Mouse (Mus musculus): ENCODE results near the gene Timm10. TPM values are rescaled to one million over a fixed set of nuclear protein-coding genes. Genes with fewer than 3 reads are reported as not detected.

Gene Timm10
- polyA plus RNA-seq, 1 experiment from 2014 or later, result 43.1 TPM

DNA sequence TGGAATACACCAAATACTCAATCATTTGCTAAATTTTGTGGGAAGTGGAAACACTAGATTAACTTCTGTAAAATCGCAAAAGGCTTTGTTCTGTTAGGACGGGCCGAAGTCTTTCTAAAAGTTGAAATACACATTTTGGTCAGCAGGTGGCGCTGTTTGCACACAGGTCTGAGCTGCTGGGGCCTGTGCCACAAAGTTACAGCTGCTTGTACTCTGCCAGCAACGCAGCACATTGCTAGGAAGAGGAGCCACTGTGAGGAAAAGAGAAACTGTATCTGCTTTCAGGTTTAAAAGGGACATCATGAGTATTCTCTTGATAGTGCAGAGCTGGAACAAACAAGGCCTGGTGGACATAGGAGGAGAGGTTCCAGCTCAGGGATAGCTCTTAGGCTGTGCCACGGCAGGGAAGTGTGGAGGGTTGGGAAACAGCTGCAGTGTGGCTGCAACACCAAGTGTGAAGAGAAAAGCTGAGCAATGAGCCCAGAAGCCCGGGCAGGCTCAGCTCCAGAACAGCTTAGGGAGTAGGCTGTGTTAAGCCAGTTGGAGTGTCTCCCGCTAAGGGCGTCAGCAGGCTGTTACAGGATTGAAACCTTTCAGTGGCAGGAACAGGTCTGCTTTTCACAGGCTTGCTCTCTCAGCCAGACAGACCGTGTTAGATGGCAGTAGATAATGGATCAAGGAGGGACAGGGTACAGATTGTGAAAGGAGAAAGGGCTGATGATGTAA, 5.0 kb downstream of the Timm10 start:
- no peaks in the 10 kb centered on the region for H3K27me3 ChIP-seq (ENCODE audit: control insufficient read depth, insufficient read depth, low read length)
- peaks cover 4% of the 10 kb centered on the region for H3K4me1 ChIP-seq (replicated peaks; ENCODE audit: control insufficient read depth, insufficient read depth, low read length)
- peak; percentile 53 for ATAC-seq (ENCODE audit: low FRiP score)
- no peaks in the 10 kb centered on the region for H3K9me3 ChIP-seq (ENCODE audit: control insufficient read depth, low read length)
- H3K4me2 ChIP-seq (replicated peaks; ENCODE audit: low read depth, low read length), result no peak overlapping the region
- no peak overlapping the region for H3K4me3 ChIP-seq (ENCODE audit: low read depth, low read length)
- H3K9ac ChIP-seq (ENCODE audit: low read depth, low read length), result no peak overlapping the region
- WGBS, result 43% methylated on average over 10 of the region's 10 CpGs
- H3K27ac ChIP-seq (ENCODE audit: low read depth, low read length), result no peak overlapping the region
- DNase-seq (ENCODE audit: low spot score), result peak; percentile 93
- H3K36me3 ChIP-seq (ENCODE audit: control insufficient read depth, insufficient read depth, low read length), result no peaks in the 10 kb centered on the region

GRCm38 (mm10) chr2:84837107-84837506, 10.3 kb downstream of the Timm10 start:
- Histone ChIP-seq H3K27ac (ENCODE audit: low read depth, low read length) (no peak overlapping the region), H3K9ac (ENCODE audit: low read depth, low read length) (no peak overlapping the region), H3K36me3 (ENCODE audit: control insufficient read depth, insufficient read depth, low read length) (no peaks in the 10 kb centered on the region), H3K27me3 (ENCODE audit: control insufficient read depth, insufficient read depth, low read length) (peaks cover 15% of the 10 kb centered on the region), H3K9me3 (ENCODE audit: control insufficient read depth, low read length) (no peaks in the 10 kb centered on the region), H3K4me1 (replicated peaks; ENCODE audit: control insufficient read depth, insufficient read depth, low read length) (no peaks in the 10 kb centered on the region; the same call in 1 of the 2 replicates), H3K4me2 (replicated peaks; ENCODE audit: low read depth, low read length) (no peak overlapping the region), H3K4me3 (ENCODE audit: low read depth, low read length) (no peak overlapping the region)
- DNase-seq (ENCODE audit: low spot score) (no peak), ATAC-seq (ENCODE audit: low FRiP score) (no peak)
- 61% methylated on average over 8 of the region's 8 CpGs for WGBS

GRCm38 (mm10) chr2:84837817-84838592, 11.2 kb downstream of the Timm10 start:
- WGBS, result 28% methylated on average over 9 of the region's 9 CpGs
- no peak overlapping the region for H3K4me2 ChIP-seq (replicated peaks; ENCODE audit: low read depth, low read length)
- H3K4me3 ChIP-seq (ENCODE audit: low read depth, low read length), result no peak overlapping the region
- no peak overlapping the region for H3K9ac ChIP-seq (ENCODE audit: low read depth, low read length)
- no peaks in the 10 kb centered on the region for H3K9me3 ChIP-seq (ENCODE audit: control insufficient read depth, low read length)
- ATAC-seq (ENCODE audit: low FRiP score), result no peak
- no peak overlapping the region for H3K27ac ChIP-seq (ENCODE audit: low read depth, low read length)
- no peaks in the 10 kb centered on the region; the same call in 1 of the 2 replicates for H3K4me1 ChIP-seq (replicated peaks; ENCODE audit: control insufficient read depth, insufficient read depth, low read length)
- DNase-seq (ENCODE audit: low spot score), result no peak
- H3K27me3 ChIP-seq (ENCODE audit: control insufficient read depth, insufficient read depth, low read length), result peaks cover 15% of the 10 kb centered on the region
- H3K36me3 ChIP-seq (ENCODE audit: control insufficient read depth, insufficient read depth, low read length), result no peaks in the 10 kb centered on the region

DNA sequence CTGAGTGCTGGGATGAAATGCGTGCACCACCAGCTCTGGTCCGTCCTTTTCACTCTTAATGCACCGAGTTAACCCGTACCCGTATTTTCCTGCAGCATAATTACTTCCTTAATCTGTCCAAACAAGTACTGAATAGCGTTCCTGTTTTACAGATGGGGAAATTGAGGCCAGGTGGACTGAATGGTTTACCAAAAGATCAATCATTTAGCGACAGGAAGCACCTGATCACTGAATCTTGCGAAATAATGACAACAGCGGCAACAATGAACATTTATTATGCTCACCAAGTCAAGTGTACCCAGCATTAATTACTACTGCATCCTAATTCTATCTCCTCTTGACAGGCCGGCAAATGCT, 11.8 kb downstream of the Timm10 start, which contains the start of gene Slc43a1:
Gene Slc43a1 (plus strand): TSS at position 258 of the 357 bp plus-strand sequence.
- WGBS, result 15% methylated on average over 10 of the region's 10 CpGs
- peak within 1 kb of the TSS; percentile 77; the same call in 1 of the 2 replicates for H3K27ac ChIP-seq (ENCODE audit: low read depth, low read length)

DNA sequence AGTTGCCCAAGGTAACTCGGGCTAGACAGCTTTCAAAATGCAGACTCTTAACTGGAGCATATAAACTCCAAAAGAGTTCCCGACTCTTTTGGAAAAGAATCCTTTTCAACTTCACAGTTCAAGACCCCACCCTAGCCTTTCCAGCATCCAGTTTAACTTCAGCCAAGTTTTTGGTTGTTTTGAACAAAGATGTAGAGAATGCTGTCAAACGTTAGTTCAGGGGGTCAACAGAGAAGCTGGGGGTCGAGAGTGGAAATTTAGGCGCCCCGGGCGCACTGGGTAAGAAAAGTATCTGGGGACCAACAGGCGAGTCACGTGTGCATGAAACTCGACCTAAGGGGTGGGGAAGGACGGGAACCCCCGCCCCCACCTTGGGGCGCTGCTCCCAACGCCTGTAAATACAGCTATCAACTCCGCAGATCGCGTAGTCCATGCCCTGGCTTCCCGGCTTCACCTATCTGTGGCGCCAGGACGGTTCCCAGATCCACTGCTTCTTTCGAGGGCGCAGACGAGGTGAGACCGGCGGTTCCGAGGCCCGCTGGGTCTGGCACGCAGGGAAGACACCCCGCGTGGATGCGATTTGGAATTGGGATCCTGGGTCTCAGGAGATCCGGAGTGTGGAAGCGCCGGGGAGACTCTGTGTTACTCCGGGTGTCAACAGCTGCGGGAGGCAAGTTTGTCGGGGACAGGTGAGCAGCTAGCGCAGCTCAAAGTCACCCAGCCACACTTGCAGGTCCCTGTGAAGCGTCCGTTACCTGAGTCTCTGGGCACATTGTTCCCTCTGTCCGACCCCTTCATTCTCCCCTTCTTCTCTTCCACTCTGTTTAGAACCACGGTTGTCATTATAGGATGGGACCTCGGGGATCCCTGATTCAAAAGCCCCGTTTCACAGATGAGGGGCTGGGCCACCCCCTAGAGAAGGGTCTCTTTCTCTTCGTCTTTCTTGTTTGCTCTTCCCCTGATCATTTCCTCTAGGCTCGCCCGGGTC, 12.5 kb downstream of the Timm10 start:
- H3K4me1 ChIP-seq (replicated peaks; ENCODE audit: control insufficient read depth, insufficient read depth, low read length), result no peaks in the 10 kb centered on the region; the same call in 1 of the 2 replicates
- H3K9me3 ChIP-seq (ENCODE audit: control insufficient read depth, low read length), result no peaks in the 10 kb centered on the region
- peak overlapping the region; percentile 94 for H3K4me2 ChIP-seq (replicated peaks; ENCODE audit: low read depth, low read length)
- H3K4me3 ChIP-seq (ENCODE audit: low read depth, low read length), result peak overlapping the region; percentile 61
- ATAC-seq (ENCODE audit: low FRiP score), result peak; percentile 26
- H3K27me3 ChIP-seq (ENCODE audit: control insufficient read depth, insufficient read depth, low read length), result peaks cover 15% of the 10 kb centered on the region
- peak overlapping the region; percentile 83 for H3K9ac ChIP-seq (ENCODE audit: low read depth, low read length)
- H3K27ac ChIP-seq (ENCODE audit: low read depth, low read length), result peak overlapping the region; percentile 77
- WGBS, result under 1% methylated on average over 47 of the region's 47 CpGs
- DNase-seq (ENCODE audit: low spot score), result peak; percentile 51
- no peaks in the 10 kb centered on the region for H3K36me3 ChIP-seq (ENCODE audit: control insufficient read depth, insufficient read depth, low read length)

More for the DNA sequence above, 11.8 kb downstream of the Timm10 start, which contains the start of gene Slc43a1:
- H3K9ac ChIP-seq (ENCODE audit: low read depth, low read length), result peak within 1 kb of the TSS; percentile 83
- no peaks in the 10 kb centered on the region for H3K9me3 ChIP-seq (ENCODE audit: control insufficient read depth, low read length)
- H3K4me2 ChIP-seq (replicated peaks; ENCODE audit: low read depth, low read length), result peak within 1 kb of the TSS; percentile 94
- no peaks in the 10 kb centered on the region; the same call in 1 of the 2 replicates for H3K4me1 ChIP-seq (replicated peaks; ENCODE audit: control insufficient read depth, insufficient read depth, low read length)
- peak within 1 kb of the TSS; percentile 61 for H3K4me3 ChIP-seq (ENCODE audit: low read depth, low read length)
- ATAC-seq (ENCODE audit: low FRiP score) (no peak), DNase-seq (ENCODE audit: low spot score) (peak; percentile 33)
- no peaks in the 10 kb centered on the region for H3K36me3 ChIP-seq (ENCODE audit: control insufficient read depth, insufficient read depth, low read length)
- peaks cover 15% of the 10 kb centered on the region for H3K27me3 ChIP-seq (ENCODE audit: control insufficient read depth, insufficient read depth, low read length)

GRCm38 (mm10) chr2:84840016-84840747, 13.4 kb downstream of the Timm10 start:
- DNase-seq (ENCODE audit: low spot score) (peak; percentile 85), ATAC-seq (ENCODE audit: low FRiP score) (peak; percentile 89)
- peak overlapping the region; percentile 94 for H3K4me2 ChIP-seq (replicated peaks; ENCODE audit: low read depth, low read length)
- no peaks in the 10 kb centered on the region for H3K36me3 ChIP-seq (ENCODE audit: control insufficient read depth, insufficient read depth, low read length)
- H3K4me3 ChIP-seq (ENCODE audit: low read depth, low read length), result peak overlapping the region; percentile 61
- peak overlapping the region; percentile 83 for H3K9ac ChIP-seq (ENCODE audit: low read depth, low read length)
- no peaks in the 10 kb centered on the region for H3K9me3 ChIP-seq (ENCODE audit: control insufficient read depth, low read length)
- under 1% methylated on average over 54 of the region's 54 CpGs for WGBS
- H3K4me1 ChIP-seq (replicated peaks; ENCODE audit: control insufficient read depth, insufficient read depth, low read length), result no peaks in the 10 kb centered on the region; the same call in 1 of the 2 replicates
- peak overlapping the region; percentile 77 for H3K27ac ChIP-seq (ENCODE audit: low read depth, low read length)
- peaks cover 15% of the 10 kb centered on the region for H3K27me3 ChIP-seq (ENCODE audit: control insufficient read depth, insufficient read depth, low read length)

GRCm38 (mm10) chr2:84840748-84841563, 14.2 kb downstream of the Timm10 start:
- no peaks in the 10 kb centered on the region for H3K9me3 ChIP-seq (ENCODE audit: control insufficient read depth, low read length)
- H3K4me1 ChIP-seq (replicated peaks; ENCODE audit: control insufficient read depth, insufficient read depth, low read length), result no peaks in the 10 kb centered on the region; the same call in 1 of the 2 replicates
- H3K9ac ChIP-seq (ENCODE audit: low read depth, low read length), result peak overlapping the region; percentile 83
- H3K4me2 ChIP-seq (replicated peaks; ENCODE audit: low read depth, low read length), result peak overlapping the region; percentile 94
- peaks cover 15% of the 10 kb centered on the region for H3K27me3 ChIP-seq (ENCODE audit: control insufficient read depth, insufficient read depth, low read length)
- ATAC-seq (ENCODE audit: low FRiP score), result no peak; the same call in none of the 2 replicates
- peak overlapping the region; percentile 61 for H3K4me3 ChIP-seq (ENCODE audit: low read depth, low read length)
- no peaks in the 10 kb centered on the region for H3K36me3 ChIP-seq (ENCODE audit: control insufficient read depth, insufficient read depth, low read length)
- no peak for DNase-seq (ENCODE audit: low spot score)
- 7% methylated on average over 17 of the region's 17 CpGs for WGBS
- H3K27ac ChIP-seq (ENCODE audit: low read depth, low read length), result peak overlapping the region; percentile 77
